Comparison of ENCODE assay signal across 13 mouse cellular contexts in genomic region chr13:52883084-52883959, GRCm38 (mm10). TPM values are rescaled to one million over a fixed set of nuclear protein-coding genes. Genes with fewer than 3 reads are reported as not detected.
A peak's percentile ranks its signal among the peaks of the same experiment; 100 is the strongest.
DNase-seq lines count a peak whose midpoint lies in the region; ATAC-seq lines count a peak whose summit lies in the region.
"Had no signal": no experiment of that assay in that cellular context is flagged by ENCODE, and none has a peak within 500 bp of the region (broad histone marks: within the 10 kb centered on the region; RNA-seq: fewer than 3 reads in every experiment).

No protein-coding gene starts in this region.

- no peaks in the 10 kb centered on the region for H3K9me3 ChIP-seq in hindbrain, embryonic 13.5 days
- no peaks in the 10 kb centered on the region for H3K9me3 ChIP-seq in hindbrain, embryonic 14.5 days (ENCODE audit: control insufficient read depth, low read length)
- H3K9me3 ChIP-seq in neural tube, embryonic 15.5 days (replicated peaks): no peaks in the 10 kb centered on the region
- H3K9me3 ChIP-seq in hindbrain, embryonic 15.5 days: no peaks in the 10 kb centered on the region
- no peaks in the 10 kb centered on the region for H3K9me3 ChIP-seq in stomach, embryonic 15.5 days
- H3K9me3 ChIP-seq in heart, embryonic 11.5 days (replicated peaks; ENCODE audit: control insufficient read depth, low read length): no peaks in the 10 kb centered on the region
- H3K9me3 ChIP-seq: liver, embryonic 13.5 days had no signal

- H3K4me2 ChIP-seq in hindbrain, embryonic 13.5 days: no peak overlapping the region
- no peak overlapping the region for H3K4me2 ChIP-seq in hindbrain, embryonic 14.5 days (replicated peaks)
- no peak overlapping the region for H3K4me2 ChIP-seq in neural tube, embryonic 15.5 days
- no peak overlapping the region for H3K4me2 ChIP-seq in hindbrain, embryonic 15.5 days
- no peak overlapping the region for H3K4me2 ChIP-seq in stomach, embryonic 15.5 days
- H3K4me2 ChIP-seq in heart, embryonic 11.5 days: no peak overlapping the region
- H3K4me2 ChIP-seq: liver, embryonic 13.5 days had no signal

- 62% methylated on average over 19 of the region's 19 CpGs for WGBS in hindbrain, embryonic 13.5 days
- 63% methylated on average over 18 of the region's 19 CpGs for WGBS in hindbrain, embryonic 14.5 days
- WGBS in neural tube, embryonic 15.5 days: 43% methylated on average over 18 of the region's 19 CpGs
- WGBS in hindbrain, embryonic 15.5 days: 58% methylated on average over 18 of the region's 19 CpGs
- 58% methylated on average over 17 of the region's 19 CpGs for WGBS in stomach, embryonic 15.5 days
- 69% methylated on average over 19 of the region's 19 CpGs for WGBS in heart, embryonic 11.5 days (ENCODE audit: insufficient replicate concordance)

- no peak overlapping the region for H3K4me3 ChIP-seq in hindbrain, embryonic 13.5 days
- no peak overlapping the region for H3K4me3 ChIP-seq in hindbrain, embryonic 14.5 days (replicated peaks; ENCODE audit: low read length)
- no peak overlapping the region for H3K4me3 ChIP-seq in neural tube, embryonic 15.5 days (replicated peaks)
- H3K4me3 ChIP-seq in hindbrain, embryonic 15.5 days: no peak overlapping the region
- H3K4me3 ChIP-seq in stomach, embryonic 15.5 days (replicated peaks): no peak overlapping the region
- H3K4me3 ChIP-seq in heart, embryonic 11.5 days (ENCODE audit: low read depth, low read length): no peak overlapping the region
- H3K4me3 ChIP-seq: heart, adult 2 months; liver, embryonic 13.5 days had no signal

- ATAC-seq in hindbrain, embryonic 13.5 days (ENCODE audit: low FRiP score): no peak
- ATAC-seq in hindbrain, embryonic 14.5 days (ENCODE audit: low FRiP score): no peak
- no peak for ATAC-seq in neural tube, embryonic 15.5 days (ENCODE audit: low FRiP score)
- peak; percentile 21; the same call in 1 of the 2 replicates for ATAC-seq in hindbrain, embryonic 15.5 days (ENCODE audit: low FRiP score, low read depth)
- ATAC-seq in stomach, embryonic 15.5 days (ENCODE audit: insufficient read depth, low FRiP score, low read depth): peak; percentile 32; the same call in 1 of the 2 replicates
- no peak for ATAC-seq in heart, embryonic 11.5 days (replicated peaks; ENCODE audit: insufficient number of reproducible peaks, low FRiP score, low TSS enrichment)

- peak overlapping the region; percentile 20; the same call in 1 of the 2 replicates for H3K27ac ChIP-seq in hindbrain, embryonic 13.5 days
- no peak overlapping the region for H3K27ac ChIP-seq in hindbrain, embryonic 14.5 days
- no peak overlapping the region for H3K27ac ChIP-seq in neural tube, embryonic 15.5 days (replicated peaks)
- H3K27ac ChIP-seq in hindbrain, embryonic 15.5 days (replicated peaks): no peak overlapping the region
- peak overlapping the region; percentile 57 for H3K27ac ChIP-seq in stomach, embryonic 15.5 days
- no peak overlapping the region for H3K27ac ChIP-seq in heart, embryonic 11.5 days (ENCODE audit: low read depth, low read length)
- H3K27ac ChIP-seq: heart, adult 2 months; liver, embryonic 13.5 days had no signal

- no peak overlapping the region for H3K9ac ChIP-seq in hindbrain, embryonic 13.5 days
- H3K9ac ChIP-seq in hindbrain, embryonic 14.5 days: no peak overlapping the region
- no peak overlapping the region for H3K9ac ChIP-seq in neural tube, embryonic 15.5 days (replicated peaks)
- no peak overlapping the region for H3K9ac ChIP-seq in hindbrain, embryonic 15.5 days
- no peak overlapping the region for H3K9ac ChIP-seq in stomach, embryonic 15.5 days
- H3K9ac ChIP-seq in heart, embryonic 11.5 days (ENCODE audit: low read depth, low read length): no peak overlapping the region
- H3K9ac ChIP-seq: liver, embryonic 13.5 days had no signal

- DNase-seq in hindbrain, embryonic 14.5 days (ENCODE audit: low spot score): no peak
- peak; percentile 30 for DNase-seq in neural tube, embryonic 10.5 days (ENCODE audit: extremely low spot score, low spot score)
- DNase-seq in cerebellum, postnatal 36 days: no peak
- DNase-seq: heart, adult 2 months; heart, postnatal 36 days; liver, embryonic 13.5 days; lung, postnatal 36 days; thymus, adult 18-20 months had no signal

- peaks cover 6% of the 10 kb centered on the region for H3K36me3 ChIP-seq in hindbrain, embryonic 13.5 days
- H3K36me3 ChIP-seq in hindbrain, embryonic 14.5 days (replicated peaks; ENCODE audit: control insufficient read depth, insufficient read depth): no peaks in the 10 kb centered on the region
- peaks cover 3% of the 10 kb centered on the region; the same call in 1 of the 2 replicates for H3K36me3 ChIP-seq in neural tube, embryonic 15.5 days
- no peaks in the 10 kb centered on the region for H3K36me3 ChIP-seq in hindbrain, embryonic 15.5 days
- no peaks in the 10 kb centered on the region for H3K36me3 ChIP-seq in stomach, embryonic 15.5 days
- no peaks in the 10 kb centered on the region for H3K36me3 ChIP-seq in heart, embryonic 11.5 days (ENCODE audit: control insufficient read depth, insufficient read depth, low read length)
- H3K36me3 ChIP-seq: liver, embryonic 13.5 days had no signal

- no peaks in the 10 kb centered on the region for H3K27me3 ChIP-seq in hindbrain, embryonic 13.5 days
- H3K27me3 ChIP-seq in hindbrain, embryonic 14.5 days (ENCODE audit: control insufficient read depth, insufficient read depth, low read length): no peaks in the 10 kb centered on the region
- H3K27me3 ChIP-seq in neural tube, embryonic 15.5 days (replicated peaks): no peaks in the 10 kb centered on the region
- no peaks in the 10 kb centered on the region for H3K27me3 ChIP-seq in hindbrain, embryonic 15.5 days
- H3K27me3 ChIP-seq in stomach, embryonic 15.5 days (replicated peaks): no peaks in the 10 kb centered on the region
- no peaks in the 10 kb centered on the region for H3K27me3 ChIP-seq in heart, embryonic 11.5 days (ENCODE audit: control insufficient read depth, insufficient read depth, low read length)
- H3K27me3 ChIP-seq: liver, embryonic 13.5 days had no signal

- peaks cover 42% of the 10 kb centered on the region for H3K4me1 ChIP-seq in hindbrain, embryonic 13.5 days (replicated peaks)
- H3K4me1 ChIP-seq in hindbrain, embryonic 14.5 days (replicated peaks; ENCODE audit: control insufficient read depth, insufficient read depth, low read length): peaks cover 12% of the 10 kb centered on the region
- peaks cover 39% of the 10 kb centered on the region for H3K4me1 ChIP-seq in neural tube, embryonic 15.5 days
- peaks cover 22% of the 10 kb centered on the region for H3K4me1 ChIP-seq in hindbrain, embryonic 15.5 days (replicated peaks)
- peaks cover 10% of the 10 kb centered on the region; the same call in 1 of the 2 replicates for H3K4me1 ChIP-seq in stomach, embryonic 15.5 days
- peaks cover 23% of the 10 kb centered on the region; the same call in 1 of the 2 replicates for H3K4me1 ChIP-seq in heart, embryonic 11.5 days (ENCODE audit: control insufficient read depth, insufficient read depth, low read length)
- H3K4me1 ChIP-seq: liver, embryonic 13.5 days had no signal

RNA-seq across cellular contexts. Expression of gene Auh, which starts 46.2 kb away (rescaled TPM):
- polyA plus RNA-seq in hindbrain, embryonic 13.5 days (2015; fragmentation: Nextera tagmentation; extraction: Ambion mirVana): 61.8 and 64.6 TPM in 2 replicates
- 57.6 and 62.4 TPM in 2 replicates for polyA plus RNA-seq in hindbrain, embryonic 14.5 days (2014; fragmentation: Nextera tagmentation; extraction: Ambion mirVana)
- polyA plus RNA-seq in neural tube, embryonic 15.5 days (2015; fragmentation: Nextera tagmentation; extraction: Ambion mirVana): 70.2 and 75.7 TPM in 2 replicates
- polyA plus RNA-seq in hindbrain, embryonic 15.5 days (2015; fragmentation: Nextera tagmentation; extraction: Ambion mirVana): 60.1 and 67.5 TPM in 2 replicates
- polyA plus RNA-seq in stomach, embryonic 15.5 days (2015; fragmentation: Nextera tagmentation; extraction: Ambion mirVana): 43.9 and 44.4 TPM in 2 replicates
- polyA plus RNA-seq in heart, embryonic 11.5 days (2014; fragmentation: Nextera tagmentation; extraction: Ambion mirVana): 47.7 and 54.7 TPM in 2 replicates

Comparison
In these comparisons a context has a peak if more than half of its experiments do, and no peak if none do; other contexts are left out.
1. ATAC-seq: peak in hindbrain, embryonic 15.5 days (single experiment) and stomach, embryonic 15.5 days (single experiment); none in hindbrain, embryonic 13.5 days (single experiment), hindbrain, embryonic 14.5 days (single experiment), neural tube, embryonic 15.5 days (single experiment) and heart, embryonic 11.5 days (single experiment).
2. H3K27ac ChIP-seq: peak in hindbrain, embryonic 13.5 days (single experiment) and stomach, embryonic 15.5 days (single experiment); none in hindbrain, embryonic 14.5 days (single experiment), neural tube, embryonic 15.5 days (single experiment), hindbrain, embryonic 15.5 days (single experiment) and heart, embryonic 11.5 days (single experiment).